Mouse (Mus musculus) gastrocnemius, adult 8-10 months (tissue): ENCODE data around the gene Sfmbt1. TPM values are rescaled to one million over a fixed set of nuclear protein-coding genes. Genes with fewer than 3 reads are reported as not detected.
A peak's percentile ranks its signal among the peaks of the same experiment; 100 is the strongest.

Source experiments
- DNase-seq, 2 experiments: peaks; one replicate each; pipeline ENCODE4 v3.0.0; 2022; ENCODE audit warnings: low spot score in 2 of 2
- total RNA-seq, 4 experiments: library from RNA; stranded (reverse); gene quantifications; 2 replicates each; pipeline ENCODE4 v1.2.4; 2022

Gene Sfmbt1
- total RNA-seq, 4 experiments from 2014 or later = 10.7 to 13.0 (median 12.2) TPM

DNA sequence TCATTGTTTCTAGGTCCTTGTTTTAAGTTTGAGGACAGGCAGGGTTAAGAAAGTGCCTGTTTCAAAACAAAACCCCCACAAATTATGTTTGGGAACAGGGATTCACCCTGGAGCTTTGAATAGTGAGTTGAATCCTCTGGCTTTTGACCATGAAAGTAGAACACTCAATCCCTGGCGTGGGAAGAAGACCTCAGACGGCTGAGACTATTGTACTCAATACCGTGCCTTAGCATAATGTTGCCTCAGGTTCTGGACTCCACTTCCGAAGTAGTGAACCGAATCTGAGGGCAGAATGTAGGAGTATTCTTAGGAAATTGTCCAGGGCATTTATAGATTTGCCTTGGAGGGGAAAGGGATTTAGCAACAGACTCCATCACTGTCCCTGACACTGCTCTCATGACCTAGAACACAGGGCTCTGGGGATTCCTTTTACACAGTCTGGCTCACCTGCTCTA, 110.4 kb downstream of the Sfmbt1 start:
- DNase-seq = no peak

DNA sequence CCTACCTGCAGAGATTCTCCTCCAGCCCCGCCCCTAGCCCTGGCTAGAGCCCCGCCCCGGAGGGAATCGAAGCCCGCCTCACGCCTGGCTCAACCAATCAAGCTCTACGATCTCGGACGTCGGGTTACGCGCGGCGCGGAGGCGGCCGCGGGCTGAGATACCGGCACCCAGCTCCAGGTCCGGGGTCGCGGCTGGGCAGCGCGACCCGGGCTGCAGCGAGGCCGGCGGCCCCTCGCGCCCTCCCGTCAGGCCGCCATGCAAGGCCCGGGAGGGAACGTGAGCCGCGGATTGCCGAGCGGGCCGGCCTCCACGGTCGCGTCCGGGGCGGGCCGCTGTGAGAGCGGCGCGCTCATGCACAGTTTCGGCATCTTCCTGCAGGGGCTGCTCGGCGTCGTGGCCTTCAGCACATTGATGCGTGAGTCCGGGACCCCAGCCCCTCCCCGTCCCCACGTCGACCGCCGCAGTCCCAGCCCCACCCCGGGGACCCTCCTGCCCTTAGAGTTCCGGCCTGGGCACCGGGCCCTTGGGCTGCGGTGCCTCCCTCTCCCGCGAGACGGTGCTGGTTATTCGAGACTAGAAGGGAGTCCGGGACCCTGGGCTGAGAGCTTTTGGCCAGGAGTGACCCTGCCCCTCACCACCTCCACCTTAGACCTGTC, 111.0 kb downstream of the Sfmbt1 start, which contains the start of gene Tmem110:
Gene Tmem110 (plus strand): TSS at position 115 of the 656 bp plus-strand sequence.
- peak; percentile 70 to 73 for DNase-seq

DNA sequence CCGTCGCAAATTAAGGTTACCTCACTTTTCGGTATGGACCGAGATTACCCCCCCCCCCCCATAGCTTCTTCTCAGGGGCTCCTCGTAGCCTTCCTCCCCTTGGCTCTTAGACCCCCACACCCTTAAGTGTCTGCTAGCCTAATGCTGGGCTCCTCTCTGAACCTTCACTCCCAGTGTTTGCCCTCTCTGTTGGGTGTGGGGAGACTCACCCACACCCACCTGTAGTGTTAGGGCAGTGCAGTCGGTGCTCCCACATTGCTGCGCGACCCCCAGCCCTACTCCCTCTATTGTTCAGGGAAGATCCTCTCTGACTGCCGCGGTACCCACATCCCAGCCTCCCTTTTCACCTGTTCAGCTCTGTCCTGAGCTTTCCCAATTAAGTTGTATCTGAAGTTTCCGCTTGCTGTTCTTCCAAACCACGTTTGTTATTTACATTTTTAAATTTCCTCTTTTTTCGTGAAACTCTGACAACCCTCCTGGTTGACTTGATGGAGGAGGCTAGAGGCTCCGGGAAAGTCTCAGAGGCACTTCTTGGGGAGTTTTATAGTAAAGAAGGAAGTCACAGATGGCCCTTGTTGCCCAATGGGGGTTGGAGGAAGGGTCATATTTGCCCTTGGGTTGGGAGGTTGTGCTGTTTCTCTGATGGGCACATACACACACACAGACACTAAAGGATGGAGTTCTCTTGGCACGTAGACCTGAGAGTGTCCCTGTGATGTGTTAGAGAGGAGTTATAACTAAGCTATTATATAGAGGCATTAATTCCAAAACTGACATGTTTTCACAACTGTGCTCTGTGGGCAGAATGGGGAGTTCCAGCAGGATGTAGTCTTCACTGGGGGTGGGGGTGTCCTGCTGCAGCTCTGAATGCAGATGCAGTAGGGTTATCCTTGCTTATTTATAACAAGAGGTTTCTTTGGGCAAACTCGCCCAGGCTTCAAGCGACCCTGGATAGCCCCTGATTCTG, 111.8 kb downstream of the Sfmbt1 start:
- no peak for DNase-seq

DNA sequence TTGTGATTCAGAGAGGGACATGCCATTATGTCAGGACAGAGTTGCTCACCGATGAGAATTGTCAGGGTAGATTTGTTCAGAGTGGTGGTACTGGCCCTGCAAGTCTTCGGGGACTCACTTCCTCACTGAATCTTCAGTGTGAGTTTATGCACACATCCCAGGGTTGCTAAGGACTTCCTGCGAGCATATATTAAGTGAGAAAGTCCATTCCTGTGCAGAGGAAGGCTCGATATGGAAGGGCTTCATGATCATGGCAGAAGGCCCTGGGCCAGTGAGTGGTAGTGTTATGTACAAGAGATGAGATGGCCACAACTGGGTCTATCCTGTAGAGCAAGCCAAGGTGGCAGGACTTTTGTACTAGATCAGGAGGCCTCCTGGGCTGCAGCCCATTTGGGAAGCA, 112.8 kb downstream of the Sfmbt1 start:
- no peak for DNase-seq

DNA sequence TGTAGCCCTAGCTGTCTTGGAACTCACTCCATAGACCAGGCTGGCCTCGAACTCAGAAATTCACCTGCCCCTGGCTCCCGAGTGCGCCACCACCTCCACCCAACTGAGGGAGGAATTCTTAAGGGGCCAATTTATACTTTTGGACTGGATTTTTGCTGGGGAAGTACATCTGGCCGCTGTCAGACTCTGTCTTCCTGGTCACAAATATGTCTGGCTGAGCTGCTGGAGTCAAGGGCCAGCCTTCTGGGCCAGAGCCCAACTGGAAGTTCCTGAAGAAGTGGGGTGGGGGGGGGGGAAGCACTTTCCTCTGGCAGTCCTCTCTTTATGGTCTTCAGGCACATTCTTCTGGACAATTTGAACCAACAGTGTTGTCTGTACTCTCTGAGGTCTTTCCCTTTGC, 113.4 kb downstream of the Sfmbt1 start:
- peak in 1 of 2 experiments; percentile 25 for DNase-seq

GRCm38 (mm10) chr14:30828635-30829460, 114.2 kb downstream of the Sfmbt1 start:
- peak; percentile 41 to 60 for DNase-seq

DNA sequence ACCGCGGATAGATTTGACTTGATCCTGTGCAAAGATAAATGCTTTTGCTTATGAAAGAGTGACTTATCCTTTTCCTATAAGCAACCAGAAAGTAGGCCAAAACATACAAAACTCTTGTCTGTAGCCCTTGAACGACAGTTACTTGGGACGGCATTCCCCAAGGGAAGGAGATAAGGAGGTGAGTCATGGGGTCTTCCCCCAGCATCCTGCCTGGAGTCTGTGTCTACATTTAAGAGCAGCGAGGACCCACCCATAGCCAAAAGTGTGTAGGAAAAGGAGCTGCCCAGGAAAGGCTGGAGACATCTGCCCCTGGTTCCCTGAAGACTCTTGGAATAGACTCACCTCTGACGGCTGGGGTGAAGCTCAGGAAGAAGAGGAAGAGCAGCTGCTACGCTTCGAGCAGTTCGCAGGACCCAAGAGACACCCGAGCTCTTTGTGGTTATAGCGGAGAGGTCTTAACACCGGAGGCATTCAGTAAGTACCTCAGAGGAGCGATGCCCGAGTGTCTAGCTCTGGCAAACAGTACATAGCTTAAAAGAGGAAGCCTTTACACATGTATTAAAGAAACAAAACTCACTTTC, 122.9 kb downstream of the Sfmbt1 start:
- DNase-seq = no peak

- no peak for DNase-seq
Measured at GRCm38 (mm10) chr14:30843701-30844100, 129.1 kb downstream of the Sfmbt1 start.

- DNase-seq = no peak
Measured at GRCm38 (mm10) chr14:30850504-30850903, 135.9 kb downstream of the Sfmbt1 start.

- no peak for DNase-seq
Measured at GRCm38 (mm10) chr14:30852325-30852724, 137.7 kb downstream of the Sfmbt1 start.

DNA sequence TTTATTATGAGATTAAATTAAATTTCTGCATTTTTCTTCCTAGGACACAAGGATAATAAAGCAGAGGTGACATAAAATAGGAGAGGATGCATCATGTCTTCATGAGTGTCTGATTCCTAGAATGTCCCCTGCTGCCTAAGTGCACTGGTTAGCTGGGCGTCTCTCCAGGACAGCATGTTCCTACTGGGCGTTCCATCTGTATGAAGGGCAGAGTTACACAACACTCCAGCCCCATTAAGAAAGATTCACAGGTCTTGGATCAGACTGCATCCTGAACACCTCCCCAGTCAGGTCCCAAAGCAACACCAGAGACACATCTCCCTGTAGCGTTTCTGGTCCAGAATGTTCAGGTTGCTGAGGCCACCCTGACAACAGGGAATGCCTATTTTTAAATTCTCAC, 140.7 kb downstream of the Sfmbt1 start:
- peak; percentile 53 to 61 for DNase-seq

- no peak for DNase-seq
Measured at GRCm38 (mm10) chr14:30856885-30857507, 142.3 kb downstream of the Sfmbt1 start.

DNA sequence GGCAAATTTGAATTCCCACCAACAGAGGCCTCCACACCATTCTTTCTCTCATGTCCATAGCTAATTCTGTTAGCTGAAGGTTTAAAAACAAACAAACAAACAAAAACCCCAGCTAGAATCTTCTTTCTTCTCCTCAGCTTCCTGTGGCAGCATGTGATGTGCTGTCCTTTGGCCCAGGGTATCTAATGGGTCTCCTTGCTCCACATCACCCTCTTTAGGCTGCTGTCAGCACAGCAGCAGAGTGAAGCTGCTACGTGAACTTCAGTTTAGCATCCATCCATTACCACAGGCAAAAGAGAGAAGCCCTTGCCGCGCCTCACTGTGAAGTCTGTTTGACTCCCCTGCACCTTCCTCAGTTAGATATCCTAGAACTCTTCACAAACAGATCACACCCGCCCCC, 143.3 kb downstream of the Sfmbt1 start:
- DNase-seq = no peak

GRCm38 (mm10) chr14:30861421-30862125, 146.9 kb downstream of the Sfmbt1 start:
- DNase-seq = no peak

GRCm38 (mm10) chr14:30862368-30862767, 147.7 kb downstream of the Sfmbt1 start:
- no peak for DNase-seq

GRCm38 (mm10) chr14:30865311-30865710, 150.7 kb downstream of the Sfmbt1 start:
- DNase-seq = no peak

DNA sequence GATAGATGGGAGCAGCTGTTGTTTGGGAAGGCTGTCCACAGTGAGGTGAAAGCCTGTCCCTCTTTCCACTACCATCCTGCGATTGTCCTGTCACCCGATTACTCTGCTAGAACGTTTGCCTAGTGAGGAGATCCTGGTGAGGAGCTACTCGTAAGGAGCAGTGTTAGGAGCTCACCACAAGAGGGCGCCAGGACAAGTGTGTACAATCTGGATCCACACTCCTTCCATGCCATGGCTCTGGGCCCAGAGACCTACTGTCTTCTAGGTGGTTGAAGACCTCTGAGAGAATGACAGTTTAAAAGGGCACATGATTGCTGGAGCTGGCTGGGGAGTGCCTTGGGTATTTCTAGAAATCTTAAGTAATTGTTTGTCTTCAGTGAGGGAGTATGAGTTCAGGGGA, 152.4 kb downstream of the Sfmbt1 start:
- DNase-seq = peak; percentile 71 to 81

DNA sequence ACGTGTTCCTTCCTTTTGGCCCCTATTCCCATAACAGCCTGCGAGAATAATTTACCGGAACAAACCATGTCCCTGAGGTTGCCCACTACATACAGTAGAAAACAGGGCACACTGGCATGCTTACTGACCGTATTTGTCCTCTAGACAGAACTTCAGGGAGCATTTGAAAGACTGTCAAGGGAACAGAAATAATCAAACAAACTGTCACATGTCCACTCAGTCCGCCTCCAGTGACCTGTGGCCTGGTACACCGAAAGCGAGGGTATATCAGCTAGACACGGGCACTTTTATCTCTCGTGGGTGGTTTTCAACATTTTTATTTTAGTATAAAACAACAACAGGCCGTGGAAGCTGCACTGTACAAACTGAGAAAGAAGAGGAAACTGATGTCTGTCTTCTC, 154.2 kb downstream of the Sfmbt1 start:
- no peak for DNase-seq

DNA sequence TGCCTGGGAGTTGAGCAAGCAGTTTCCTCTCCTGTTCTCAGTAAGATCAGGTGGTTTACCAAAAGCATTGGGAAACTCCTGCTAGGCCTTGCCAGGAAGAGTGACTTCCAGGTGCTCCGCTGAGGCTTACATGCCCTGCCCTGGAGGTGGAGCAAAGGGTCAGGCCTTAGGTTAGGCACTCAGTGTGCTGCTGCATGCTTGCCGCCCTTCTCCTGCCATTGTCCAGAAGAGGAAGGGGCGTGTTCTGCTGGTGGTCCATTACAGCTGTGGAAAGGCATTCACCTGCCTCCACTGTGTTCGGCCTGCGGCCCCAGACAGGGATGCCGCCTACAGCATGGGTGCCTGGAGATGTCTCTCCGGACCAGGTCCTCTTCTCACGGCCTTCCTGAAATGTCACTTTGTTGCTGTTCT, 154.7 kb downstream of the Sfmbt1 start:
- peak in 1 of 2 experiments; percentile 59 for DNase-seq
